Mouse (Mus musculus): ENCODE measurements at regions not wholly inside any gene's neighbourhood (a gene's known extent, or its start where the extent isn't known, plus 50 kb on each side); places are given as distances from the start of the nearest gene placed in this dataset.

DNA sequence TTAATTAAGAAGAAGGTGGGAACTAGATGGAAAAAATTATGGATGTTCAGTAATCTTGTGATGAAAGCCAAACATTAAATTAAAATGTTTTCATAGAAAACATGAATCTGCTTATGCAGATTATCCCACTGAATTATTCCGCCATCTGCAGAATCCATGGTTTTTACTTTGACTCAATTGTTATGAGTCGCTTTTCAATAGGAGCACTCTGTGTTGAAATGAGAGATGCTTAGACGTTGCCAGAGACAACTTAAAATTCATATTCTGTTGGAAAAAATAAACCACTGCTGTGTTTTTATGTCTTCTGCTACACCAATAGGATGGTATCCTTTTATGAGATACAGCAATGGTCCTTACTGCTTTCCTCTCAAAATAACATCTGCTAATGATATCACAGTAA lies 108.3 kb upstream of the Isl1 start:
- DNase-seq (ENCODE audit: low read depth, low spot score), result no peak

DNA sequence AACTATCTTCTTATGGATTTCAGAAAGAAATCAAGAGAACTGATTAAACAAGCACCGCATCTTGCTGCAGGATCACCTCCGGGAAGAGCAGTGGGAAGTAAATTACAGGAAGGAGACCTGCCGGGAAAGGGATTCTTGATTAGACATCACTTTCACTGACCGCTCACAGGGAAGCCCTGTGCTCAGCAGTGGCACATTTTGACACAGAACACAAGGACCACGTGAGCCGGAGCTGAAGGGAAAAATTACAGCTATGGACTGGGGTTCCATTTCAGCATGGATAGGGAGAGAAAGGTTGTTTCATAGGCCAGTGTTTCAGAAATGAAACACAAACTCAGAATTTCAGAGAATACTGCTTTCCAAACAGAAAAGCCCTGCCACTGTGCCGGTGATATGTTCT lies 105.0 kb upstream of the Isl1 start:
- no peak for DNase-seq (ENCODE audit: low read depth, low spot score)

DNA sequence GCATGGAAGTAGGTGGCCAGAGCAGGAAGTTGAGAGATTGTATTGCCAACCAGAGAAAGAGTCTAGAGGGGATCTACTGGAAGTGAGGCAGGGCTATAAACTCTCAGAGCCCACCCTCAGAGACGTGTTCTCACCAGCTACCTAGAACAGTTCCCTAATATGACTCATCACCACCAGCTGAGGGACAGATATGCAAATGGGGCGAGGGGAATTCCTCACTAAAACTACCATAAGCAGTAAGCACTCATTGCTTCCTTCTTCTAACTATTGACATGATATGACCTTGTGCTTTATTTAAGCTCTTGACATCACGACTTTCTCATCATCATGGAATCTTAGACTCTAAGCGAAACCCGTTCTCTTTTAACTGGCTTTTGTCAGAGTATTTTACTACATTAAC lies 101.2 kb upstream of the Isl1 start:
- DNase-seq (ENCODE audit: low read depth, low spot score), result no peak
